Mouse (Mus musculus) heart, postnatal 36 days (tissue): ENCODE results near the gene Snf8. TPM values are rescaled to one million over a fixed set of nuclear protein-coding genes. Genes with fewer than 3 reads are reported as not detected.
A peak's percentile ranks its signal among the peaks of the same experiment; 100 is the strongest.

Source experiments
- DNase-seq, 2 experiments: peaks; one replicate each; pipeline ENCODE4 v3.0.0; 2021 to 2022
- intact Hi-C: fragments of 180-260 bp; cut with DNase I; formaldehyde crosslinking; loops from one replicate; pipeline ENCODE4 v1.15.1; 2025
- total RNA-seq, 2 experiments: library from RNA; stranded (reverse); gene quantifications; 2 replicates each; pipeline ENCODE4 v1.2.3; 2021

Snf8 gene
- total RNA-seq, 2 experiments from 2014 or later: 44.1 to 46.2 TPM

GRCm38 (mm10) chr11:96065215-96065911 lies 30.7 kb downstream of the Snf8 start, which contains the start of gene Ube2z:
TSS of gene Ube2z (minus strand) at chr11:96065388.
- intact Hi-C loops: loop anchor here (1.0 to 2.0 kb wide), 2 partner anchors 10 to 31 kb away; partner anchors contain the start of genes Atp5g1 and Snf8
- peak; percentile 98 to 99 for DNase-seq

DNA sequence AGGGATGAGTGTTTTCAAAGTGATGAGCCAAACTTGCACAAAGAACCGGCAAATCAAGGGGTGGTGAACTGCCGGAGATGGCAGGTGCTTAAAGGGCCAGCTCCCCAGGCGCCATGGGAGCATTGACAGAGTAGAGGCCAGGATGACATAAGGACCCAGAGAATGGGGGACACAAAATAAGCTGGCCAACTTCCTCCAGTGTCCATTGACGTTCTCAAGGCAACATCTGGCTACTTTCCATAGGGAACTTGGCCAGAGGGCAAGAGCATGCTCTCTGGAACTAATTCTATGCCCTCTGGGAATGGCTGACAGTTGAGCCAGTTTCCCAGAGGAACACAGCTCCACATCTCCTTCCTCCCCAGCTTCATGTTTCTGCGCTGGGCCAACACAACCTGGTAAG lies 33.5 kb downstream of the Snf8 start:
- peak; percentile 18 to 25 for DNase-seq
- intact Hi-C loops: no loop called here

DNA sequence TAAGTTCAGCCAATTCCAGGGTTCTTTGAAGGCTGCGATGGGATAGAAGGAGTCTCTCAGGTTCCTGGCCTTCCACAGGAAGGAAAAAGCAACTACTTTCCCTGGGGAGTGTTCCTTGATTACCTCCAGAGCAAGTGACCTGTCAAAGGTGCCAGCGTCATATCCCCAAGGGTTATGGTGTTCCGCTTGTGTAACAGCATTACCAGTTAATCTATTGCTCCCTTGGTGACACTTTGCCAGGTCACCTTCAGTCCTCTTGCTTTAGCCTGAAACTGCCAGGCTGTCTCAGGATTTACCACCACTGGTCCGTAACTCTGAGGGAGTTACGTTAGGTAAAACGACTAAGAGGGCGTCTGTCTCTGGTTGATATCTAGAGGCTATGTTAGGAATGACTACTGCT lies 35.7 kb downstream of the Snf8 start:
- intact Hi-C loops: no loop called here
- DNase-seq: no peak

- no peak for DNase-seq
- intact Hi-C loops: no loop called here
Measured at GRCm38 (mm10) chr11:96071013-96071412, 36.3 kb downstream of the Snf8 start.

DNA sequence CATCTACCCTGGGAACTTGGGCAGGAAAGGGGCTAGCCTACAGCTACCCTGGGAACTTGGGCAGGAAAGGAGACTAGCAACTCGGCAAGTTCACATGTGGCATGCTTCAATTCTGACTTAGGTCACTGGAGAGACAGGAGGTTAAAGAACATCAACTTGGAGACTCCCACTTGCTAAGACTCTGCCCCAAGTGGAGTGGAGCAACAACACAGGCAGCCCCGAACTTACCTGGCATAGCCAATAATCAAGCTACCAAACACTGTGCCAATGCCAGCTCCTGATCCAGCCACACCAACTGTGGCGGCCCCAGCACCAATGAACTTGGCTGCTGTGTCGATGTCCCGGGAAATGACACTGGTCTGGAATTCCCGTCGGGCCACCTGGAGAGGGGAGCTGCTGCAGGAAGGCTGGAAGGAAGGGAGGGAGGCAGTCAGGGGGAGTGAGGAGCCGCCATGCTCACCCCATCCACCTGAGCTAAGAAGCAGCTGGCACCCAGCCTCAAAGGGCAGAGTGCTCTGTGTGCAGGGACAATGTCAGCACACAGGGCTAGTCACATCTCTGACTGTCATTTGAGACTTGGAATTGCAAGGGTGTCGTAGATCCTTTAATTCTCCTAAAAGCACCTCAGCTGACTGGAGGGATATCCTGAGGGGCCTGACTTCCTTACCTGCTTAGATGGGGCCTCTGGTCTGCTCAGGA lies 38.8 kb downstream of the Snf8 start:
- peak in 1 of 2 experiments; percentile 16 for DNase-seq
- intact Hi-C loops: no loop called here

DNA sequence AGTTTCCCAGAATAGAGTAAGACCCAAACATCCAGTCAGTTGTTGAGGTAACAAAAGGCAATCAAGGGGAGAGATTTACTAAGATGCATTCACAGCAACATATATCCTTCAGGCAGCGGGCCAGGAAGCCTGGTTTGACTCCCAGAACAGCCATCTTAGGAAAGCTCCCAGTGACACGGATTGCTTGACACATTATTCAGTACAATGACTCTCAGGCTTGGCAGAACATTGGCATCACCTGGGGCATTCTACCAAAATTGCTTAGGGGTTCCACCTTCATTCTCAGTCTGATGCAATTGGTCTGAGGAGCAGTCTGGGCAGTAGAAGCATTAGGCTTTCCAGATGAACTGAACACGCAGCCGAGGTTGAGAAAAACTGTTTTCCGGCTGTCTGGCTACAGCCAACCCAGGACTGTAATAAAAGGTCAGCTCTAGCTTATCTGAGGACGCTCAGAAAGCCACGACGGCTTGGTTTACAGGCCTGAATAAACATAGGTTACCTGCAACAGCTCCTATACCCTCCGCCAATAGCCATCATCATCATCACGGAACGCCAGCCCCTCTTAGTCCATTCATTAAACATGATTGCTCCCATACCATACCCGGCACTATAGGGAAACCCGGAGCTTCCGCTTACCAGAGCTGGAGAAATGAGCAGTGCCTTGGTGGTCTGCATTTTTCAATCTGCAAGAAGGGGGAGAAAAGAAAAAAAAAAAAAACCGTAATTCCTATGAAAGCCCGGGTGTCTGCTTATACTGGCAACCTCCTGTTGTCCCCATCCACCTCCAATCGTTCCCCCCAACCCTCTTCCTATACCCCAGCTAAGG lies 39.9 kb downstream of the Snf8 start:
- intact Hi-C loops: loop anchor here (1.0 to 5.0 kb wide), 2 partner anchors 9 to 42 kb away; partner anchors contain the start of genes Snf8 and Ube2z
- DNase-seq: peak in 1 of 2 experiments; percentile 9

GRCm38 (mm10) chr11:96075177-96075508 lies 40.5 kb downstream of the Snf8 start:
- intact Hi-C loops: loop anchor here (1.0 to 5.0 kb wide), 2 partner anchors 10 to 43 kb away; partner anchors contain the start of genes Snf8 and Ube2z
- no peak for DNase-seq

GRCm38 (mm10) chr11:96075509-96076220 lies 41.0 kb downstream of the Snf8 start, which contains the start of gene Atp5g1:
TSS of gene Atp5g1 (minus strand) at chr11:96075670.
- intact Hi-C loops: loop anchor here (1.0 to 5.0 kb wide), 2 partner anchors 10 to 43 kb away; partner anchors contain the start of genes Snf8 and Ube2z
- DNase-seq: peak; percentile 97

- intact Hi-C loops: loop anchor here (5.0 kb wide), 1 partner anchor 44 kb away; the partner anchor contains the start of gene Snf8
- no peak for DNase-seq
Measured at GRCm38 (mm10) chr11:96076221-96077105, 41.8 kb downstream of the Snf8 start.

- DNase-seq: no peak
- intact Hi-C loops: no loop called here
Measured at GRCm38 (mm10) chr11:96080736-96081135, 46.1 kb downstream of the Snf8 start.

DNA sequence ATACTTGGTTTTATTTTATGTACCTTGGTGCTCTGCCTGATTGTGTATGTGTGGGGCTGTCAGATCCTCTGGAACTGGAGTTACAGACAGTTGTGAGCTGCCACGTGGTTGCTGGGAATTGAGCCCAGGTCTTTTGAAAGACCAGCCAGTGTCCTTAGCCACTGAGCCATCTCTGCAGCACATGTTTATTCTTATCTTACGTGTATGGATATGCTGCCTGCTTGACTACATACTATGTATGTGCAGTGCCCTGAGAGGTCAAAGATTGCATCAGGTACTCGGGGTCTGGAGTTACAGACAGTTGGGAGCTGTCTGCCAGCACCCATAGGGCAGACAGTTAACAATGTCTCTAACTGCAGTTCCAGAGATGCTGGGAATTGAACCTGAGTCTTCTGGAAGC lies 48.0 kb downstream of the Snf8 start:
- intact Hi-C loops: no loop called here
- DNase-seq: no peak

DNA sequence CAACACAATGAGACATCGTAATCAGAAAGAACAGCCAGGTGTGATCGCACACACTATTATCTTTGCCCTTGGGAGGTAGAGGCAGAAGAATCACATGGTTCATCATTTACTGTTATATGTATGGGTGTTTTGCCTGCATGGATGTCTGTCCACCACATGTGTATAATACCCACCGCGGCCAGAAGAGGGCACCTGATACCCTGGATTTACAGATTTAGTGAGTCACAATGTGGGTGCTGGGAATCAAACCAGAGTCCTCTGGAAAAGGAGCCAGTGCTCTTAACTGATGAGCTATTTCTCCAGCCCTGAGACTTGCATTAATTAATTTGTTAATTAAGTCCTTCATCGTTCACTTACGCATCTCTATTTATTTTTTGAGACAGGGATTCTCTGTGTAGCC lies 53.3 kb downstream of the Snf8 start:
- DNase-seq: no peak
- intact Hi-C loops: no loop called here

DNA sequence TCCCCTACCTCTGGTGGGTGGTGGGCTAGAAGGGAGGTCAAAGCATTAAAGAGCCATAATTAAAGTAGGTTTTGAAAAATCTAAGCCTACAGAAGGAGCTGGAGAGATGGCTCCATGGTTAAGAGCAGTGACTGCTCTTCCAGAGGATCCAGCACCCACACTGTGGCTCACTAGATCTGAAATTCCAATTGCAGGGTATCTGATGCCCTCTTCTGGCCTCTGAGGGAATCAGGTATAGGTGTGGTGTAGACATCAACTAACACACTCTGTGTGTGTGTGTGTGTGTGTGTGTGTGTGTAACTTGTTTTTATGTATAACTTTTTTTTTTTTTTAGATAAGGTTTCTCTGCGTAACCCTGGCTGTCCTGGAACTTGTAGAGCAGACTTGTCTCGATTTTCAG lies 56.4 kb downstream of the Snf8 start:
- intact Hi-C loops: loop anchor here (5.0 kb wide), 1 partner anchor 214 kb away; no protein-coding TSS in a partner anchor
- no peak for DNase-seq

GRCm38 (mm10) chr11:96092674-96093291 lies 58.1 kb downstream of the Snf8 start:
- intact Hi-C loops: loop anchor here (1.0 to 5.0 kb wide), 3 partner anchors 35 to 215 kb away; no protein-coding TSS in a partner anchor
- DNase-seq: peak; percentile 11 to 13

DNA sequence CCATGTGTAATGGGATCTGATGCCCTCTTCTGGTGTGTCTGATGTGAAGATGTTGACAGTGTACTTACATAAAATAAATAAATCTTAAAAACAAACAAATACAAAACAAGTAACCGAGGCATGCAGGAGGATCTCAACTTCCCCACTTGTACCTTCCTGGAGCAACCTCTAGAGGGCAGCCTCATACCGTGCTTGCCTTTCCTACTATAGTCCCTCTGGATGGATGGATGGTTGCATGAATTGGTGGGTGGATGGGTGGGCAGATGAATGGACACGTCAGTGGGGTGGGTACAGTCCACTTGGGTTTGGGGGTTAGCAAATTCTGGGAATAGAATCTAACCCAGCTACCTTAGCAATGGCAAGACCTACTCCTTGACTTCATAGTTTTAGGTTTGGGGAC lies 58.7 kb downstream of the Snf8 start:
- intact Hi-C loops: loop anchor here (1.0 to 5.0 kb wide), 3 partner anchors 34 to 216 kb away; no protein-coding TSS in a partner anchor
- peak; percentile 42 to 51 for DNase-seq
